In genomic region chr5:112411072-112411471, GRCm38 (mm10) we compare ENCODE assay signal across 19 mouse cellular contexts. TPM values are rescaled to one million over a fixed set of nuclear protein-coding genes. Genes with fewer than 3 reads are reported as not detected.
DNase-seq lines count a peak whose midpoint lies in the region; ATAC-seq and TF ChIP-seq lines count a peak whose summit lies in the region.
"Had no signal": no experiment of that assay in that cellular context is flagged by ENCODE, and none has a peak within 500 bp of the region (broad histone marks: within the 10 kb centered on the region; RNA-seq: fewer than 3 reads in every experiment).

No protein-coding gene starts in this region.

- H3K36me3 ChIP-seq in forebrain, embryonic 13.5 days (ENCODE audit: poor library complexity, severe bottlenecking), result no peaks in the 10 kb centered on the region
- no peaks in the 10 kb centered on the region for H3K36me3 ChIP-seq in hindbrain, embryonic 16.5 days (ENCODE audit: control insufficient read depth, insufficient read depth, low read length)
- H3K36me3 ChIP-seq in neural tube, embryonic 13.5 days, result no peaks in the 10 kb centered on the region
- H3K36me3 ChIP-seq: G1E; stomach, embryonic 15.5 days had no signal

- TF ChIP-seq CTCF in left cerebral cortex, adult 2 months (IDR thresholded peaks at IDR 0.05), result no peak

- H3K4me3 ChIP-seq in left cerebral cortex, adult 2 months, result 0 out of 2 replicates have a peak overlapping the region, but pooled peaks have one; percentile 2
- no peak overlapping the region for H3K4me3 ChIP-seq in forebrain, embryonic 13.5 days
- no peak overlapping the region for H3K4me3 ChIP-seq in hindbrain, embryonic 16.5 days (ENCODE audit: low read length)
- no peak overlapping the region for H3K4me3 ChIP-seq in neural tube, embryonic 13.5 days
- H3K4me3 ChIP-seq: stomach, embryonic 15.5 days had no signal

- peak overlapping the region; percentile 70 for H3K27ac ChIP-seq in left cerebral cortex, adult 2 months
- H3K27ac ChIP-seq in forebrain, embryonic 13.5 days, result peak overlapping the region; percentile 68
- peak overlapping the region; percentile 66 for H3K27ac ChIP-seq in hindbrain, embryonic 16.5 days (ENCODE audit: low read depth, low read length)
- peak overlapping the region; percentile 59 for H3K27ac ChIP-seq in neural tube, embryonic 13.5 days (replicated peaks)
- H3K27ac ChIP-seq: stomach, embryonic 15.5 days had no signal

- intact Hi-C loops in left cerebral cortex, adult 2 months (cut with DNase I), result no loop called here

- H3K9ac ChIP-seq in forebrain, embryonic 13.5 days, result 0 out of 2 replicates have a peak overlapping the region, but pooled peaks have one; percentile 10
- no peak overlapping the region; the same call in 1 of the 2 replicates for H3K9ac ChIP-seq in hindbrain, embryonic 16.5 days (ENCODE audit: low read depth, low read length)
- no peak overlapping the region for H3K9ac ChIP-seq in neural tube, embryonic 13.5 days
- H3K9ac ChIP-seq: stomach, embryonic 15.5 days had no signal

- H3K4me2 ChIP-seq in forebrain, embryonic 13.5 days, result peak overlapping the region; percentile 50
- H3K4me2 ChIP-seq in hindbrain, embryonic 16.5 days (ENCODE audit: low read length), result peak overlapping the region; percentile 25
- H3K4me2 ChIP-seq in neural tube, embryonic 13.5 days, result peak overlapping the region; percentile 36
- H3K4me2 ChIP-seq: stomach, embryonic 15.5 days had no signal

- H3K27me3 ChIP-seq in forebrain, embryonic 13.5 days, result no peaks in the 10 kb centered on the region
- no peaks in the 10 kb centered on the region for H3K27me3 ChIP-seq in hindbrain, embryonic 16.5 days (replicated peaks; ENCODE audit: control insufficient read depth, insufficient read depth, low read length)
- H3K27me3 ChIP-seq in neural tube, embryonic 13.5 days, result no peaks in the 10 kb centered on the region; the same call in 1 of the 2 replicates

- no peak for DNase-seq in left cerebral cortex, adult 2 months (ENCODE audit: extremely low spot score in 1 of 2, low spot score in 2 of 2)
- no peak for DNase-seq in left cerebral cortex, adult 11 months (ENCODE audit: low spot score)
- DNase-seq in left cerebral cortex, adult 18-20 months (ENCODE audit: low spot score in 2 of 2), result no peak
- DNase-seq in thymus, postnatal 36 days, result no peak
- DNase-seq in cerebellum, postnatal 25 days, result no peak
- DNase-seq: B cell, adult 2 months; cerebellum, adult 8-10 months; kidney, adult 8-10 months; lung, adult 18-20 months; thymus, postnatal 4 days had no signal

- no peaks in the 10 kb centered on the region for H3K9me3 ChIP-seq in forebrain, embryonic 13.5 days (replicated peaks)
- H3K9me3 ChIP-seq in hindbrain, embryonic 16.5 days (ENCODE audit: control insufficient read depth, low read length), result no peaks in the 10 kb centered on the region
- no peaks in the 10 kb centered on the region for H3K9me3 ChIP-seq in neural tube, embryonic 13.5 days
- H3K9me3 ChIP-seq: stomach, embryonic 15.5 days had no signal

- 28% methylated on average over 11 of the region's 11 CpGs for WGBS in forebrain, embryonic 13.5 days
- 17% methylated on average over 11 of the region's 11 CpGs for WGBS in hindbrain, embryonic 16.5 days
- WGBS in neural tube, embryonic 13.5 days, result 43% methylated on average over 11 of the region's 11 CpGs

- H3K4me1 ChIP-seq in forebrain, embryonic 13.5 days, result peaks cover 29% of the 10 kb centered on the region
- H3K4me1 ChIP-seq in hindbrain, embryonic 16.5 days (ENCODE audit: control insufficient read depth, insufficient read depth, low read depth, low read length), result peaks cover 22% of the 10 kb centered on the region
- H3K4me1 ChIP-seq in neural tube, embryonic 13.5 days (replicated peaks), result peaks cover 24% of the 10 kb centered on the region

- 0 out of 2 replicates have a peak, but pooled peaks have one; percentile 20 for ATAC-seq in forebrain, embryonic 13.5 days
- ATAC-seq in hindbrain, embryonic 16.5 days, result peak; percentile 19; the same call in 1 of the 2 replicates
- ATAC-seq in neural tube, embryonic 13.5 days (ENCODE audit: low read depth), result no peak
- ATAC-seq: activated CD4-positive, CD25-positive, alpha-beta regulatory T cell, adult 4 months had no signal

RNA-seq across cellular contexts. Expression of gene Asphd2, which starts 16.4 kb away (rescaled TPM):
- total RNA-seq in left cerebral cortex, adult 2 months (2021), result 100 to 1,000 TPM; 180 to 183 TPM
- polyA plus RNA-seq in forebrain, embryonic 13.5 days (2015; fragmentation: Nextera tagmentation; extraction: Ambion mirVana), result 21.4 and 23.8 TPM in 2 replicates
- 29.5 and 37.0 TPM in 2 replicates for polyA plus RNA-seq in hindbrain, embryonic 16.5 days (2015; fragmentation: Nextera tagmentation; extraction: Ambion mirVana)
- polyA plus RNA-seq in neural tube, embryonic 13.5 days (2015; fragmentation: Nextera tagmentation; extraction: Ambion mirVana), result 52.4 and 69.6 TPM in 2 replicates
- 100 to 1,000 TPM; 179 to 194 TPM for total RNA-seq in left cerebral cortex, adult 18-20 months (2021)
- polyA plus RNA-seq: activated CD4-positive, CD25-positive, alpha-beta regulatory T cell, adult 4 months; G1E had no signal

RNA-seq across cellular contexts. Expression of gene Gm6588, which starts 38.2 kb away (rescaled TPM):
- not detected for total RNA-seq in left cerebral cortex, adult 2 months (2021)
- 0.68 and 1.1 TPM in 2 replicates for polyA plus RNA-seq in forebrain, embryonic 13.5 days (2015; fragmentation: Nextera tagmentation; extraction: Ambion mirVana)
- polyA plus RNA-seq in hindbrain, embryonic 16.5 days (2015; fragmentation: Nextera tagmentation; extraction: Ambion mirVana), result 0.62 and 0.68 TPM in 2 replicates
- polyA plus RNA-seq in neural tube, embryonic 13.5 days (2015; fragmentation: Nextera tagmentation; extraction: Ambion mirVana), result 0.62 and 0.93 TPM in 2 replicates
- not detected for total RNA-seq in left cerebral cortex, adult 18-20 months (2021)
- polyA plus RNA-seq: activated CD4-positive, CD25-positive, alpha-beta regulatory T cell, adult 4 months; G1E; heart, postnatal 0 days; limb, embryonic 14.5 days had no signal

RNA-seq across cellular contexts. Expression of gene Gm6583, which starts 55.2 kb away (rescaled TPM):
- total RNA-seq in left cerebral cortex, adult 2 months (2021), result not detected
- polyA plus RNA-seq in forebrain, embryonic 13.5 days (2015; fragmentation: Nextera tagmentation; extraction: Ambion mirVana), result 0.18 and 0.23 TPM in 2 replicates
- 0.17 and 0.21 TPM in 2 replicates for polyA plus RNA-seq in hindbrain, embryonic 16.5 days (2015; fragmentation: Nextera tagmentation; extraction: Ambion mirVana)
- polyA plus RNA-seq in neural tube, embryonic 13.5 days (2015; fragmentation: Nextera tagmentation; extraction: Ambion mirVana), result 0.08 and 0.26 TPM in 2 replicates
- total RNA-seq in left cerebral cortex, adult 18-20 months (2021), result not detected
- total RNA-seq: G1E had no signal
- polyA plus RNA-seq: activated CD4-positive, CD25-positive, alpha-beta regulatory T cell, adult 4 months; G1E; gonadal fat pad, adult 2 months; heart, postnatal 0 days had no signal
